Mouse (Mus musculus): ENCODE data around the gene Helq.

- no peak for TF ChIP-seq CTCF (IDR thresholded peaks at IDR 0.05; ENCODE audit: low read depth)
- no peak for TF ChIP-seq EP300 (optimal IDR thresholded peaks at IDR 0.05)
Observed at GRCm38 (mm10) chr5:100847143-100847542, 48.7 kb upstream of the Helq start.

Data from stomach, postnatal 0 days (tissue).